Mouse (Mus musculus) limb, embryonic 11.5 days (tissue): ENCODE results near the gene Gm15217. TPM values are rescaled to one million over a fixed set of nuclear protein-coding genes. Genes with fewer than 3 reads are reported as not detected.

ENCODE experiments used
- ATAC-seq: fragments of 200-750 bp; cut with Nextera tagmentation; 2 replicates; pipeline ENCODE4 v1.8.0; 2017; ENCODE audit warnings: low read depth; ENCODE audit not compliant: insufficient number of reproducible peaks, low FRiP score, low TSS enrichment
- DNase-seq: peaks from one replicate; pipeline ENCODE4 v3.0.0-alpha.2; 2015; ENCODE audit warnings: low spot score
- H3K27ac ChIP-seq: fragments of 300-500 bp; sonication (generic); replicated peaks from 2 replicates; pipeline ENCODE4 v1.5.1; 2014; ENCODE audit warnings: low read depth, mild to moderate bottlenecking, low read length
- H3K27me3 ChIP-seq: fragments of 300-500 bp; sonication (generic); 2 replicates; pipeline ENCODE4 v1.6.1; 2014; ENCODE audit warnings: mild to moderate bottlenecking, low read length, mixed read lengths; ENCODE audit not compliant: control insufficient read depth, insufficient read depth
- H3K36me3 ChIP-seq: fragments of 300-500 bp; sonication (generic); 2 replicates; pipeline ENCODE4 v1.6.1; 2014; ENCODE audit warnings: mild to moderate bottlenecking, low read length, moderate library complexity, mixed read lengths; ENCODE audit not compliant: control insufficient read depth, insufficient read depth
- H3K4me1 ChIP-seq: fragments of 300-500 bp; sonication (generic); 2 replicates; pipeline ENCODE4 v1.6.1; 2014; ENCODE audit warnings: low read length, mixed read lengths; ENCODE audit not compliant: control insufficient read depth, insufficient read depth
- H3K4me2 ChIP-seq: fragments of 300-500 bp; sonication (generic); 2 replicates; pipeline ENCODE4 v1.6.1; 2014; ENCODE audit warnings: low read depth, mild to moderate bottlenecking, moderate library complexity; ENCODE audit not compliant: severe bottlenecking
- H3K4me3 ChIP-seq: fragments of 300-500 bp; sonication (generic); 2 replicates; pipeline ENCODE4 v1.5.1; 2014; ENCODE audit warnings: low read depth, low read length
- H3K9ac ChIP-seq: fragments of 300-500 bp; sonication (generic); 2 replicates; pipeline ENCODE4 v1.6.1; 2014; ENCODE audit warnings: mild to moderate bottlenecking, low read length
- H3K9me3 ChIP-seq: fragments of 300-500 bp; sonication (generic); 2 replicates; pipeline ENCODE4 v1.6.1; 2016; ENCODE audit warnings: low read length; ENCODE audit not compliant: control insufficient read depth
- WGBS: fragments of 180-500 bp; shearing (Covaris S2); extraction: QIAGEN DNeasy Blood & Tissue Kit; methylation state at CpG from one replicate; pipeline ENCODE4 v1.1.7; 2014; 5-methylcytosine and 5-hydroxymethylcytosine counted together
- polyA plus RNA-seq: library from polyadenylated mRNA; unstranded; fragments of >200 nt; fragmentation: Nextera tagmentation; extraction: Ambion mirVana; gene quantifications from 2 replicates; pipeline ENCODE4 v1.2.1, GENCODE M21; 2014

The Gm15217 gene
- polyA plus RNA-seq, 1 experiment from 2014 or later = not detected

- WGBS = 86% methylated on average over 5 of the region's 5 CpGs
- Histone ChIP-seq H3K27me3 (no peaks in the 10 kb centered on the region), H3K4me2 (no peak overlapping the region), H3K9me3 (no peaks in the 10 kb centered on the region), H3K4me1 (no peaks in the 10 kb centered on the region), H3K9ac (no peak overlapping the region), H3K27ac (no peak overlapping the region), H3K4me3 (no peak overlapping the region), H3K36me3 (no peaks in the 10 kb centered on the region)
- no peak for ATAC-seq
- DNase-seq = no peak
Measured at GRCm38 (mm10) chr14:46430231-46430630, 51.0 kb downstream of the Gm15217 start.

Other genes starting within 250 kb of the Gm15217 start
- gene Bmp4, start 11.3 kb downstream of the Gm15217 start, polyA plus RNA-seq = 58.9 and 75.0 TPM in 2 replicates